Mouse (Mus musculus) lung, adult 10 weeks (tissue): Measurements from ENCODE around the gene Gm21693. TPM values are rescaled to one million over a fixed set of nuclear protein-coding genes. Genes with fewer than 3 reads are reported as not detected.

Source experiments
- polyA plus RNA-seq: library from polyadenylated mRNA; stranded (reverse); fragments of 350-450 nt; fragmentation: Illumina TruSeq; extraction: RNeasy Lipid Tissue Mini Kit (QIAGEN cat#74804); gene quantifications from one replicate; pipeline ENCODE4 v1.2.3, GENCODE M21; 2014; ENCODE audit warnings: low read depth, low replicate concordance; ENCODE audit not compliant: insufficient read depth

The Gm21693 gene
- polyA plus RNA-seq: not detected

GRCm38 (mm10) chrY:3345229-3345628 lies at the start of gene Gm21693:
Gm21693 (minus strand) TSS chrY:3345329.

GRCm38 (mm10) chrY:3306349-3306748 lies 38.8 kb downstream of the Gm21693 start, which contains the start of gene Gm21677:
Gm21677 (minus strand) TSS chrY:3306449.

Other genes starting within 250 kb of the Gm21693 start
- gene Gm21677, start 38.9 kb downstream of the Gm21693 start, polyA plus RNA-seq: not detected
- gene Gm21704, start 64.8 kb upstream of the Gm21693 start, polyA plus RNA-seq: not detected
- not detected for gene Gm21708, start 64.8 kb upstream of the Gm21693 start, polyA plus RNA-seq